ENCODE assay signal across 25 mouse cellular contexts in the genomic region with DNA sequence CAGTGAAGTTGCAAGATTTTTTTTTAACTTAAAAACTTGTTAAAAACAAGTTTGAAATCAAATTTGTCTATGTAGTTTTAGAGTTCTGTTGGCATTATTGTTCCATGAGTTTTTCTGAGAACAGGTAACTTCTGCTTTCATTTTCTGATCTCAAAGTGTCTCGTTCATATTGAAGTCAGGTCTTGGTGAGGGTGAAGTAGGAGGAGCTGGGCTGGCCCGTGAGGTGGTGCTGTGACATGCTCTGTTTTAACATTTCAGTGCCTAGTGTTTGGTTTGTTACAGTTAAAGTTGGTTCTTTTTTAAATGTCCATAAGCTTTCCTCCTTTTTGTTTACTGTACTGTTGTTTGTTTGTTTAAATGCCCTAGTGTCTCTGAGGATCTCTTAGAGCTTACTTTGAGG. TPM values are rescaled to one million over a fixed set of nuclear protein-coding genes. Genes with fewer than 3 reads are reported as not detected.
DNase-seq lines count a peak whose midpoint lies in the region; ATAC-seq and TF ChIP-seq lines count a peak whose summit lies in the region.
"Had no signal": no experiment of that assay in that cellular context is flagged by ENCODE, and none has a peak within 500 bp of the region (broad histone marks: within the 10 kb centered on the region; RNA-seq: fewer than 3 reads in every experiment).

No protein-coding gene starts in this region.

- ATAC-seq in inflammation-experienced regulatory T-cells, adult 6 months = peak; percentile 83
- ATAC-seq in hindbrain, embryonic 16.5 days = no peak
- ATAC-seq: forebrain, embryonic 14.5 days had no signal

- H3K4me2 ChIP-seq in CH12.LX (ENCODE audit: insufficient read depth, low read depth, poor library complexity, severe bottlenecking) = peak overlapping the region; percentile 79; the same call in 1 of the 2 replicates
- H3K4me2 ChIP-seq in hindbrain, embryonic 16.5 days (ENCODE audit: low read length) = no peak overlapping the region
- H3K4me2 ChIP-seq: embryonic facial prominence, embryonic 15.5 days; heart, embryonic 15.5 days; hindbrain, embryonic 12.5 days; limb, embryonic 13.5 days; lung, embryonic 14.5 days had no signal

- DNase-seq in spleen, adult 2 months (ENCODE audit: low read depth in 1 of 2, low spot score in 2 of 2) = peak in 1 of 2 experiments; percentile 41
- DNase-seq in spleen, adult 12 weeks (ENCODE audit: low spot score) = no peak
- DNase-seq in B cell, adult 2 months = peak; percentile 55
- DNase-seq in CH12.LX (ENCODE audit: extremely low read depth) = no peak
- DNase-seq in retina, postnatal 1 day = no peak
- no peak for DNase-seq in urinary bladder, postnatal 36 days (ENCODE audit: low spot score in 2 of 2)
- DNase-seq: adrenal gland, adult 2 months; cerebellum, adult 8-10 months; cerebellum, postnatal 25 days; gastrocnemius, postnatal 25 days; kidney, adult 11 months; kidney, postnatal 25 days; midbrain, embryonic 14.5 days; right cerebral cortex, postnatal 4 days had no signal

- peak overlapping the region; percentile 69; the same call in 1 of the 2 replicates for H3K9ac ChIP-seq in CH12.LX (ENCODE audit: insufficient read depth, low read depth)
- no peak overlapping the region for H3K9ac ChIP-seq in hindbrain, embryonic 16.5 days (ENCODE audit: low read depth, low read length)
- H3K9ac ChIP-seq: embryonic facial prominence, embryonic 15.5 days; heart, embryonic 15.5 days; hindbrain, embryonic 12.5 days; limb, embryonic 13.5 days; liver, embryonic 14.5 days; lung, embryonic 14.5 days had no signal

- H3K27ac ChIP-seq in spleen, adult 2 months (ENCODE audit: insufficient read depth, low read length) = peak overlapping the region; percentile 62; the same call in 1 of the 2 replicates
- no peak overlapping the region for H3K27ac ChIP-seq in CH12.LX (ENCODE audit: insufficient read depth, low read depth)
- no peak overlapping the region for H3K27ac ChIP-seq in hindbrain, embryonic 16.5 days (ENCODE audit: low read depth, low read length)
- H3K27ac ChIP-seq: embryonic facial prominence, embryonic 10.5 days; embryonic facial prominence, embryonic 15.5 days; heart, embryonic 10.5 days; heart, embryonic 15.5 days; hindbrain, embryonic 12.5 days; limb, embryonic 13.5 days; liver, embryonic 14.5 days had no signal

- H3K4me3 ChIP-seq in spleen, adult 2 months (ENCODE audit: extremely low read depth, insufficient read depth, insufficient read length) = no peak overlapping the region
- H3K4me3 ChIP-seq in CH12.LX (replicated peaks in 1 of 3; ENCODE audit: low read depth in 2 of 3, low read length in 2 of 3, poor library complexity in 1 of 3) = no peak overlapping the region
- H3K4me3 ChIP-seq in hindbrain, embryonic 16.5 days (ENCODE audit: low read length) = no peak overlapping the region
- H3K4me3 ChIP-seq: embryonic facial prominence, embryonic 10.5 days; embryonic facial prominence, embryonic 15.5 days; heart, embryonic 10.5 days; heart, embryonic 15.5 days; hindbrain, embryonic 12.5 days; limb, embryonic 13.5 days had no signal

- no peaks in the 10 kb centered on the region for H3K27me3 ChIP-seq in spleen, adult 2 months (ENCODE audit: control insufficient read depth, insufficient read depth, low read length)
- H3K27me3 ChIP-seq in CH12.LX (replicated peaks) = no peaks in the 10 kb centered on the region
- H3K27me3 ChIP-seq in hindbrain, embryonic 16.5 days (replicated peaks; ENCODE audit: control insufficient read depth, insufficient read depth, low read length) = no peaks in the 10 kb centered on the region
- H3K27me3 ChIP-seq: embryonic facial prominence, embryonic 15.5 days; heart, embryonic 15.5 days; hindbrain, embryonic 12.5 days; limb, embryonic 13.5 days had no signal

- no peak for TF ChIP-seq CTCF in spleen, adult 2 months (IDR thresholded peaks at IDR 0.05; ENCODE audit: extremely low read depth, insufficient read depth, insufficient read length, insufficient replicate concordance)
- TF ChIP-seq CTCF in CH12.LX (conservative IDR thresholded peaks at IDR 0.05 in 1 of 2, IDR thresholded peaks at IDR 0.05 in 1 of 2; ENCODE audit: low read depth in 2 of 2, low read length in 2 of 2) = no peak

- H3K4me1 ChIP-seq in spleen, adult 2 months (ENCODE audit: control insufficient read depth, insufficient read depth, insufficient read length) = peaks cover 19% of the 10 kb centered on the region
- peaks cover 6 to 50% of the 10 kb centered on the region in 2 experiments for H3K4me1 ChIP-seq in CH12.LX (ENCODE audit: control insufficient read depth in 1 of 2, insufficient read depth in 2 of 2)
- no peaks in the 10 kb centered on the region for H3K4me1 ChIP-seq in hindbrain, embryonic 16.5 days (ENCODE audit: control insufficient read depth, insufficient read depth, low read depth, low read length)

- no peak for TF ChIP-seq EP300 in CH12.LX (IDR thresholded peaks at IDR 0.05; ENCODE audit: low read length)

- no peaks in the 10 kb centered on the region; the same call in 1 of the 2 replicates for H3K36me3 ChIP-seq in spleen, adult 2 months (ENCODE audit: control insufficient read depth, insufficient read depth, low read length)
- H3K36me3 ChIP-seq in CH12.LX (replicated peaks in 1 of 2; ENCODE audit: control insufficient read depth in 1 of 2, insufficient read depth in 1 of 2, low read length in 1 of 2) = peaks cover 0 to 21% of the 10 kb centered on the region in 2 experiments
- H3K36me3 ChIP-seq in hindbrain, embryonic 16.5 days (ENCODE audit: control insufficient read depth, insufficient read depth, low read length) = no peaks in the 10 kb centered on the region
- H3K36me3 ChIP-seq: embryonic facial prominence, embryonic 15.5 days; heart, embryonic 10.5 days; heart, embryonic 15.5 days; limb, embryonic 13.5 days had no signal

- no peak for TF ChIP-seq POLR2A in spleen, adult 2 months (IDR thresholded peaks at IDR 0.05; ENCODE audit: low read depth, low read length)
- TF ChIP-seq POLR2A in CH12.LX (IDR thresholded peaks at IDR 0.05; ENCODE audit: low read depth, low read length) = no peak

- no peaks in the 10 kb centered on the region for H3K9me3 ChIP-seq in CH12.LX (replicated peaks; ENCODE audit: low read length)
- no peaks in the 10 kb centered on the region for H3K9me3 ChIP-seq in hindbrain, embryonic 16.5 days (ENCODE audit: control insufficient read depth, low read length)
- H3K9me3 ChIP-seq: embryonic facial prominence, embryonic 10.5 days; embryonic facial prominence, embryonic 15.5 days; heart, embryonic 10.5 days; heart, embryonic 15.5 days; hindbrain, embryonic 12.5 days; limb, embryonic 13.5 days had no signal

- peak; percentile 1 for TF ChIP-seq RAD21 in CH12.LX (IDR thresholded peaks at IDR 0.05; ENCODE audit: low read depth, low read length)

- WGBS in spleen, adult 2 months = 4% methylated on average over 2 of the region's 2 CpGs
- 84% methylated on average over 2 of the region's 2 CpGs for WGBS in hindbrain, embryonic 16.5 days

- in situ Hi-C loops in CH12.LX (cut with MboI; ENCODE audit: low pct_ligation_motif_present, low pct_unique_long_range_greater_than_20kb, low sequenced_read_pairs) = no loop called here

- H3K79me2 ChIP-seq in CH12.LX (replicated peaks; ENCODE audit: control insufficient read depth, extremely low read depth, insufficient read depth, poor library complexity, severe bottlenecking) = no peaks in the 10 kb centered on the region

- dilution Hi-C loops in CH12.LX (cut with MboI; ENCODE audit: extremely low pct_ligation_motif_present, extremely low pct_unique_long_range_greater_than_20kb, low sequenced_read_pairs) = no loop called here

TF ChIP-seq in CH12.LX, 34 proteins besides CTCF, POLR2A, EP300 and RAD21:
- TF ChIP-seq SMC3 (IDR thresholded peaks at IDR 0.05; ENCODE audit: low read depth, low read length) = peak; percentile 14; the same call in 1 of the 2 replicates
- TF ChIP-seq NRF1 (IDR thresholded peaks at IDR 0.05; ENCODE audit: low read depth, low read length) = 0 out of 2 replicates have a peak, but pooled peaks have one; percentile 20
- no peak for TF ChIP-seq E2F4 (IDR thresholded peaks at IDR 0.05; ENCODE audit: insufficient replicate concordance, low read depth, low read length)
TF ChIP-seq in CH12.LX: peak in this region for 2.

RNA-seq across cellular contexts. Expression of a gene that starts 15.0 kb away (rescaled TPM):
- polyA plus RNA-seq in spleen, adult 2 months (2012; rRNA removed) = 6.8 and 6.9 TPM in 2 replicates
- total RNA-seq in CH12.LX (2012; rRNA removed) = 4.2 and 4.6 TPM in 2 replicates
- total RNA-seq in CH12.LX (2014; rRNA removed) = 4.1 and 4.3 TPM in 2 replicates
- 12.1 and 14.2 TPM in 2 replicates for polyA plus RNA-seq in CH12.LX (2012; ENCODE audit: insufficient read length, low read depth)
- polyA plus RNA-seq in inflammation-experienced regulatory T-cells, adult 6 months (2017; shearing (Covaris generic)) = 10 to 100 TPM in 1 of 3 experiments, 1 to 10 TPM in 2; 4.1 to 11.9 (median 7.2) TPM
- polyA plus RNA-seq in hindbrain, embryonic 16.5 days (2015; fragmentation: Nextera tagmentation; extraction: Ambion mirVana) = 6.0 and 6.2 TPM in 2 replicates

Comparison
In these comparisons a context has a peak if more than half of its experiments do, and no peak if none do; other contexts are left out.
1. DNase-seq: peak in B cell, adult 2 months (2 of 2); none in spleen, adult 12 weeks (single experiment), CH12.LX (single experiment), retina, postnatal 1 day (single experiment) and urinary bladder, postnatal 36 days (0 of 2).